Mouse (Mus musculus) olfactory bulb, adult 2 months (tissue): ENCODE measurements around the gene Atp8a2.

ENCODE experiments used
- CTCF ChIP-seq: fragments of 200-500 bp; IDR thresholded peaks from 2 replicates; pipeline ENCODE4 v1.5.1; 2012; ENCODE audit warnings: low read depth, mild to moderate bottlenecking, low read length, moderate library complexity; ENCODE audit not compliant: insufficient read depth
- POLR2A ChIP-seq: fragments of 200-500 bp; IDR thresholded peaks from 2 replicates; pipeline ENCODE4 v1.6.1; 2012; ENCODE audit warnings: mild to moderate bottlenecking, low read depth, low read length, moderate library complexity; ENCODE audit not compliant: insufficient read depth

- TF ChIP-seq CTCF (no peak), POLR2A (no peak)
Measured at GRCm38 (mm10) chr14:59624326-59624885, 572.6 kb downstream of the Atp8a2 start.
